Mouse (Mus musculus): ENCODE results near the gene Vps35l.

Gene Vps35l

DNA sequence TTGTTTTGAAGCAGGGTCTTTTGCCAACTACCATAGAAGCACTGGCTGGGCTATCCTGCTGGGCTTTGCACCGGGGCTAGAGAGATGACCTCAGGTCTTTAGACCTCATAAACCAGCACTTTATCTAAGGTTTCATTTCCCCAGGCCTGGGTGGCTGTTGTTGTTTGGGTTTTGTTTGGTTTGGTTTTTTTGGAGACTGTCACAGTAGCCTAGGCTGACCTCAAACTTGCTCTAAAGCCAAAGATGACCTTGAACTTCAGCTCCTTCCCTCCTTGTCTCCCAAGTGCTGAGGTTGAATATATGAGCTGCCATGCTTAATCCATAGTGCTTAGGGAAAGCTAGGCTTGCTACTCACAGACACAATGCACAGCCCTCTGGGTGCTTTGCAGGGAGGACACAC lies 79.6 kb downstream of the Vps35l start:
- no peak for DNase-seq (ENCODE audit: low spot score in 2 of 2)

DNA sequence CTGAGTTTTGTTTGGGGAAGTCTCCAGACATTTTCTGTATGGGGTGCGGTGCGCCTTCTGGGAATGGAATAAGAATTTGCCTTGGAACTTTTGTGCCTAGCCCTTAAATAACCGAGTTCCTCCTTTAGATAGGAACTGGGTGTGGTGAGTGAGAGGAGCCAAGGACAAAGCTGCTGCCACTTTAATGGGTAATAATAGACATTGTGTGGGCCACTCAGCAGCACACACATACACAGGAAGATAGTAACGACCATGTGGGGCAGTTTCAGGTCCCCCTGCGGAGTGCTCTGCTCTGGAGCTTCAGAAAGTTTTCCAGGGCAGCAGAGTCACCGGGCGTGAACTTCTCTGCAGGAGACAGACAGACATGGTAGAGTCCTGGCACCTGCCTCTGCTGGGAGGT lies 81.3 kb downstream of the Vps35l start:
- no peak for DNase-seq (ENCODE audit: low spot score in 2 of 2)

- DNase-seq (ENCODE audit: low spot score in 2 of 2): no peak
Observed at GRCm38 (mm10) chr7:118821887-118822556, 82.0 kb downstream of the Vps35l start.

DNA sequence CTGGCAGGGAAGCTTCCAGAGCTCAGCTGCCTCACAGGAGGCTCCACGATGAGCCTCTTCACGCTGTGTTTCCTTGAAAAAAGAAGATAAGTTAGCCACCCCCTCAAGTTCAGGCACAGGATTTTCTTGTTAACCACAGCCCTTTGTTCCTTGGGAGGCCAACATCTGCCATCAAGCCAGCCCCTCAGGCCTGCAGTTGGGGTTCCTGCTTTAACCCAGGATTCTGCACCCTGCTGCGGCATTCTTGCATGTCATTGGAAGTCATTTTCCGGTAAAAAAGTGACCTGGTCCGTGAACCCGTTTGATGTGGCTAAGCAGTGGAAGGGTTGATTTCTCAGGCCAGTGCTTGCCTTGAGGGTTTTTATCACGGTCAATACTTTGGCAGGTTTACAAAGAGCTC lies 84.4 kb downstream of the Vps35l start:
- no peak for DNase-seq (ENCODE audit: low spot score in 2 of 2)

- DNase-seq (ENCODE audit: low spot score in 2 of 2): no peak
Observed at GRCm38 (mm10) chr7:118827975-118828416, 88.0 kb downstream of the Vps35l start.

GRCm38 (mm10) chr7:118837901-118838300 lies 97.9 kb downstream of the Vps35l start:
- DNase-seq (ENCODE audit: low spot score in 2 of 2): no peak

DNA sequence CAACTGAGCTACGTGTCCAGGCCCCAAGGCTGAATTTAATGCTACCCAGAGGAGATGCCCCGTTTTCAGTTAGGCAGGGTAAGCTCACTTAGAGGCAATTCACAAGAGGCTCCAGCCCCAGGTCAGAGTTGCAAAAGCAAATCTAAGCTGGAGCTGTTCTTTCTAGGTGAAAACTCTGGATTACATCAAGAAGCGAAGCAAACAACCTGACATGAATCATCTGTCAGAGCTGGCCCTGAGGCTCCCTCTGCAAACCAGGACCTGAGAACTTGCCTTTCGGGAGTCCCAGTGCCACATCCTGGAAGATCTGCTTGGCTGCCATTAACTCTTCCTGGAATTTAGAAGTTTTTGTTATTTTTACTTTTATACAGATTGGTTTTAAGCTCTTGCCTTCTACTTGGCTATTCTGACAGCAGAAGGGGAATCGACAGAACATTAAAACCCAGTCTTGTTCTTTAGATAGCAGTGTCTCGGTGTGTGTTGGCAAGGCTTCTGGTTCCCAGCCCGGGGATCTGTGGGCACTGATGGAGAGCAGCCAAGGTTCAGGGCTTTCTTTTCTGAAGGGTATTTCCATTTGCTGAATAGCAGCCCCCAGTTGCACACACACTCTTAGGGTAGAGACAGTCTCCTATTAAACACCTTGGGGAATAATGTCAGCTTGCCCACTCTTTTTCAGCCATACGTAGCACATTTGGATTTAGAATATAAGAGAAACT lies 101.2 kb downstream of the Vps35l start:
- DNase-seq (ENCODE audit: low spot score in 2 of 2): no peak

- DNase-seq (ENCODE audit: low spot score in 2 of 2): no peak
Observed at GRCm38 (mm10) chr7:118841796-118842195, 101.8 kb downstream of the Vps35l start.

DNA sequence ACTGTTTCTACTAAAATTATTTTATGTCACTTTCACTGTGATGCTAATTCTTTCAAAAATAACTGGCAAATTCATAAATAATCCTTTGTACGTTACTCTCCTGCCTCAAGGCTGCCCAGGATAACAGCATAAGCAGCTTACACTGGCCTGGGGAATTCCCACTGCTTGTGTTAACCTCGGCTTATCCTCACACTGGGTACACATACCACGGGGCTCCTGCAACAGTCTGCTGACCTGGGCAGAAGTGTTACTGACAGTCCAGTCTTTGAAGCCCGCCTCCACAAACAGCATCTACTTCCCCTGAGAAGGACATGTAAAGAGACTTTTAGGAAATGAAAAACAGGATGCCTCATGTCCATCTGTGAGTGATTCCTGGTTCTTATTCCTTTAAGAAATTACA lies 102.9 kb downstream of the Vps35l start:
- DNase-seq (ENCODE audit: low spot score in 2 of 2): no peak

- no peak for DNase-seq (ENCODE audit: low spot score in 2 of 2)
Observed at GRCm38 (mm10) chr7:118845141-118845540, 105.1 kb downstream of the Vps35l start.

DNA sequence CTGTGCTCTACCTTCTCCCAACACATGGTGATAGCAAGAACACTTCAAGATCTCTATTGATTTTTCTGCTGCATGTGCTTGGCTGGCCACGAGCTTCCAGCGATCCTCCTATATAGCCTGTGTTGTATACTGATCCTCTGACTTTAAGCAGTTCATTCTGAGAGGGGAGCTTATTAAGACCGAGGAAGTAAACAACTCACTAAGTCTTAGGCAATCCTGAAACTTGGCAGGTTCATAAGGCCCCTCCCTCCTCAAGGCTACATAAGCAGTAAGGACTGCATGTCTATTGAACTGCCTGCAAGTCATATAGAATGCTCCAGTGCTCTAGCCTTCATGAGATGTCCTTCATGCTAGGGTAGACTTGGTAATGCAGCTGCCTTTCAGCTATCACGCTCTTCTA lies 106.3 kb downstream of the Vps35l start:
- DNase-seq (ENCODE audit: low spot score in 2 of 2): no peak

DNA sequence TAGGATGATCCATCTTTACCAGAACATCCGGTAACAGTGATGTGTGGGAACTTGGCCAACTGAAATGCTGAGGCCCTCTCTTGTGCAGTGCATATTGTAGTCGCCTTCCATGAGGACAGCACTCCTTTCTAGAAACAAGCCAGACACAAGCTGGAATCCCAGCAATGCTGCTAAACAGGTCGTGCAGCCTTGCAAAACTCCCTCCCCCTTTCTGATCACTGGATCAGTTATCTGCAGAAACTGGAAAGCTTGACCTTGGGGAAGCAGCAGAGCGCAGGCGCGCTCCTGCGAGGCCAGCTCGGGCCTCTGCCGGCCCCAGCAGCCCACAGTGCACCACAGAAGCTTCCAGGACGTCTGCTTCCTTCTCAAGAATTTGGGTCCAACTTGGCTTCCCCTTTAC lies 108.8 kb downstream of the Vps35l start:
- no peak for DNase-seq (ENCODE audit: low spot score in 2 of 2)

DNA sequence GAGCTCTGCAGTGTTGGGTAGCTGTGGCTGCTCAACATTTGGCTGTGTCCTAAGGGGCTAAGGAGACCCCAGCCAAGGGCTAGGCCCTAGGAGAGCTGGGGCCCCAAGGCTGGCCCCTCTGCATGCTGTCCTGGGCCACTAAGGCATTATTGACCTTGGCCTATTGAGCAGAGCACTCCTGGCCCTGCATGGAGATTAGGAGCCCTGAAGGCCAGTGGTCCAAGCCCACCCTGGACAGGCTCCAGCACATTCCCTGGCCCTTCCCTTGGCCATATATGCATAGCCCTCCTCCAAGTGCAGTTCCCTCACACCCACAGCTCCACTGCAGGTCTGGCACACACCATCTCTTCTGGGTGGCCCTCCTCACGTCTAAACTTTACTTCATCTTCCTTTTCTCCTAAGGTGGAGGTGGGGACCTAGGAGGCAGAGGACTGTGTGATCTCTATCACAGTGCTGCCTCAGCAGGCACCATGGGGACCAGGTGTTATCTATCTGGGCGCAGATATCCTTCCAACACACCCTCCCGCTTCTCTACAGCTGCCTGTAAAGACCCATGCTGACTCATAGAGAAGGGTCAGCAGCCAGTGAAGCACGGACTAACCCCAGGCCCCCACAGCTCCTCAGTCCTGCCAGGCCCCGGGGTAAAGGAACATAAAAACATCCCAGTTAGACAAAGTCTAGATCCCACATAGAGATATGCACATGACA lies 109.7 kb downstream of the Vps35l start:
- no peak for DNase-seq (ENCODE audit: low spot score in 2 of 2)

DNA sequence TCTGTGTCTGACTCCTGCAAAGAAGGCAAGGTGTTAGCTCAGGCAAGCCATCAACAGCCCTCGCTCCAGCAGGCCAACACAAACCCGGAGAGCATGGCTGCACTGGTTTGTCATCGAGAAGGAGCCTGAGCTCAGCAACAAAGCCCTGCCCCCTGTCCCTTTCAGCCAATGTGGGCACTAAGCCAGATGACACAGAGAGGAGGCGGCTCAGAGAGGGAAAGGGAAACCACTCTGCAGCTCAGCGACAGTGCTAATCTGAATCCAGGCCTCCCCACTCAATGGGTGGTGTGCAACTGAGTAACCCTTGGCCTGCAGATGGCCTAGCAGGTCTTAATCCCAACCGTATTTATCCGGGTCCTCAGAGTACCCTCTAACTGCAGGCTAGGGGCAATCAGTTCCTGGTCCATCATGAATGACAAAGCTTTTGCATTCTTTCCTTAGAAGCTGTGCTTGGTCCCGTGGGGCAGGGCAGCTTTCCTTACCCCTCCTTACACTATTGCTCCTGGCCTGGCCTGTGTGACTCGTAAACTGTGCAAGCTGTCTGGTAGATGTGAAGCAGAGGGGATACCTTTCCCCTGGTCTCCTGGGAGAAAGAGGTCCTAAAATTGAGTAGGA lies 110.8 kb downstream of the Vps35l start:
- DNase-seq (ENCODE audit: low spot score in 2 of 2): no peak

DNA sequence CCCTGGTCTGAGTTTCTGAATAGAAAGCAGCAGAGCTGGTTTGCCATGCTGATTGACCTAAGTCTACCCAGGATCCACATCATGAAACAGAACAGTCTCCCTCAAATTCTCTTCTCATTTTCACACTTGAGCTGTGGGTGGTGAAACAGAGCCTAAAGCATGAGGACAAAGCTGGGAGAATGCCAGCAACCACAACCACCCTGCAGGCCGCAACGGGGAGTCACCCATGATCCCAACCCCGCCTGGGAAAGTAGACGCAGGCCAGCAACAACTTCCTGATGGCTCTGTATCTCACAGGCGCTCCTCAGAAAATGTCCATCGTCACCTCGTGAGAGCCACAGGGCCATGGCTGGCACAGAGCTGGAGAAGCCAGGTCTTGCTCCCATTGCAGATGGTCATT lies 111.5 kb downstream of the Vps35l start:
- DNase-seq (ENCODE audit: low spot score in 2 of 2): no peak

DNA sequence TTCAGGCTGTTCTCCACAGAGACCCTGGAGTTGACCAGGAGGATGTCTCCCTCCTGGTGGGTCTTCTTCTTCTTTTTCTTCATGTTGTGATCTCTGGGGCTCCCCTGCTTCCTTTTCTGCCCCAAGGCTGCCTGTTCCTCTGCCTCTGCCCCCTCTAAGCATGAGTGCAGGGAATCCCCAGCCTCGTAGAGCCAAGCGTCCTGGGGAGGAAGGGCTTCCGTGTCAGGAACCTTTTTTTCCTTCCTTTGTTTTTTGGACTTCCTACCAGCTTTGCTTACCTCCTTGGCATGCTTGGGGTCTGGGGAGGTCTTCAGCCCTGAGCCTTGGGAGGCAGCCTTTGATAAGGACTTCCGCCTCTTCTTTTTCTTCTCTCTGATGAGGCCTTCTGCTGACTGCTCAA lies 112.6 kb downstream of the Vps35l start:
- no peak for DNase-seq (ENCODE audit: low spot score in 2 of 2)

DNA sequence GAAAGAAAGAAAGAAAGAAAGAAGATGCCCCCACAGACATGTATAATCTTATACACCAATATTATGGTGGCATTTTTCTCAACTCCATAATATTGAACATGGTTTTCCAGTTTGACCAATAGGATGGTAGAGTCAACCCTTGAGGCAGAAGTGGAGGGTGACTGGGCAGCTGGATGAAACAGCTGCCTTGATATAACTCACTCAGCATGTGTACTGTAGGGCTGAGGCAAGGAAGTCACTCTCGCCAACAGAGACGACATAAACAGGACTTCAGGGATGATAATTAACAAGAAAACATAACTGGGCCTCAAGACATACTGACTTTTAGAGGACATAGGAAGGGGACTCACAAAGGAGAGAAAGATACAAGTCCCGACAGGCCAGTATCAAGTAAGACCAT lies 114.6 kb downstream of the Vps35l start:
- DNase-seq (ENCODE audit: low spot score in 2 of 2): no peak

- DNase-seq (ENCODE audit: low spot score in 2 of 2): peak; percentile 91 to 92
Observed at GRCm38 (mm10) chr7:118855171-118855876, 115.3 kb downstream of the Vps35l start, which contains the start of gene Iqck. Iqck (plus strand) TSS chr7:118855752.

DNA sequence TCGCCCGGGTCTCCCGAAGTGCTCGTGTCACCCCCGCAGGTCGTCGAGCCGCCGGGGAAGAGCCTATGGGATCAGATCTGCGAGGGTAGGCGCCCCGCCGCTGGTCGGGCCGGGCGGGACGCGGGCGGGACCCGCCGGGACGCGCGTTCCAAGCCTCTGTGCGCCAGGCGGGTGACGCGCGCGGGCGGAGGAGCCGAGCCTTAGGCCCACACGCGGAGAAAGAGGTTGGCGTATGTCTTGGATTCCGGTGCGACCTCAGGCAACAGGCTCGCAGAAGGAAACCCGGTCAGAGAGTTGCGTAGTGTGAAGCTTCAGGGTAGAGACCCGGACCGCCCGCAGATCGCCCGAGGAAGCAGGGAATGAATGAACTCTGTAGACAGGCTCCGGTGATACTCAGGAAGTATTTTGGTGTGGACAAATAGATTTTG lies 115.9 kb downstream of the Vps35l start, which contains the start of gene Knop1:
Gene Knop1, minus strand, starts transcription at position 378 of the 428 bp plus-strand sequence.
- DNase-seq (ENCODE audit: low spot score in 2 of 2): no peak

DNA sequence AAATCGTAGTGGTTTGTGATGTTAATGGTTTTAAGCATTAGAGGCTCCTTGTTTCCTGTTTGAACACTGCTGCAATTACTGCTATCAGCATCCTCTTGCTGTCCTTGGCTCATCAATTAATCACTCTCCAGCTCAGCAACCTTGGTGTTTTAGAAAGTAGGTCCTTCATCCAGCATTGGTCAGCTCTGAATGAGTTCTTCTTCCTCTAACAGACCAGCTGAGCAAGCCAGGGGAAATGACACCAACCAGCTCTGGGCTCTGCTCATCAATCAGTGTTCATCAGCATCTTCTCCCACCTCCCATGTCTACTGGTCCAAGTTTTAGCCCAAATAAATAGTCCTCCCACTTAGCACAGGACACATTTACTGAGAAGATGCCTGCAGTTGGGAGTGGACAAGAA lies 118.6 kb downstream of the Vps35l start:
- no peak for DNase-seq (ENCODE audit: low spot score in 2 of 2)

GRCm38 (mm10) chr7:118865362-118865761 lies 125.3 kb downstream of the Vps35l start:
- no peak for DNase-seq (ENCODE audit: low spot score in 2 of 2)

Data from right cerebral cortex, postnatal 36 days (tissue).